Mouse (Mus musculus): Measurements from ENCODE around the gene Myo16.

DNA sequence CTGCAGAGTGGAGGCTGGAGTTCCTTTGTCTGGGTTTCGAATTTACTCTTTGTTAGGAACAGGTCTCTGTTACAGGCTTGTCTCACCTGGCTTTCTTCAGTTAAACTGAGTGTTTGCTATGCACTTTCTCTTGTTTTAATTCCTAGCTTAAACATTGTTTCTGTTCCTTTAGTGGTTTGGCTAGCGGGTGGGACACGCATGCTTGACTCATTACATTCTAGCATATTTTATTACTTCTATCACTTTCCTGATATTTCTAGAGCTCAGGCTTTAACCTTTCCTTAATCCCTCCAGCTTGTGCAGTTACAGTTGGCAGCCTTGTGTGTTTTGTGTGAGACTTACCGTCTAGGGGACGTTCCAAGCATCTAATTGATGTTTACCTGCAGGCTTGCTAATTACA is 476.2 kb downstream of the Myo16 start:
- no peak for TF ChIP-seq CTCF (IDR thresholded peaks at IDR 0.05; ENCODE audit: low read depth)
- TF ChIP-seq EP300 (IDR thresholded peaks at IDR 0.05; ENCODE audit: low read depth): no peak
